Mouse (Mus musculus) lung, embryonic 14.5 days (tissue): Measurements from ENCODE around the gene Gm9733. TPM values are rescaled to one million over a fixed set of nuclear protein-coding genes. Genes with fewer than 3 reads are reported as not detected.

Experiments used
- ATAC-seq: fragments of 200-750 bp; cut with Nextera tagmentation; 2 replicates; pipeline ENCODE4 v1.8.0; 2017; ENCODE audit warnings: mild to moderate bottlenecking, moderate TSS enrichment, moderate library complexity; ENCODE audit not compliant: insufficient read depth
- DNase-seq: peaks from one replicate; pipeline ENCODE4 v3.0.0-alpha.2; 2015
- H3K27ac ChIP-seq: fragments of 300-500 bp; sonication (generic); 2 replicates; pipeline ENCODE4 v1.5.1; 2014; ENCODE audit warnings: low read depth, mild to moderate bottlenecking, moderate library complexity
- H3K27me3 ChIP-seq: fragments of 300-500 bp; sonication (generic); 2 replicates; pipeline ENCODE4 v1.6.1; 2014; ENCODE audit warnings: low read length, control low read depth; ENCODE audit not compliant: insufficient read depth
- H3K36me3 ChIP-seq: fragments of 300-500 bp; sonication (generic); 2 replicates; pipeline ENCODE4 v1.6.1; 2014; ENCODE audit warnings: control low read depth; ENCODE audit not compliant: insufficient read depth
- H3K4me1 ChIP-seq: fragments of 300-500 bp; sonication (generic); 2 replicates; pipeline ENCODE4 v1.6.1; 2014; ENCODE audit warnings: antibody characterized with exemption, control low read depth; ENCODE audit not compliant: insufficient read depth
- H3K4me2 ChIP-seq: fragments of 300-500 bp; sonication (generic); 2 replicates; pipeline ENCODE4 v1.6.1; 2014; ENCODE audit warnings: mild to moderate bottlenecking
- H3K4me3 ChIP-seq: fragments of 300-500 bp; sonication (generic); 2 replicates; pipeline ENCODE4 v1.5.1; 2014; ENCODE audit warnings: low read depth, low read length
- H3K9ac ChIP-seq: fragments of 300-500 bp; sonication (generic); 2 replicates; pipeline ENCODE4 v1.6.1; 2014
- H3K9me3 ChIP-seq: fragments of 300-500 bp; sonication (generic); 2 replicates; pipeline ENCODE4 v1.6.1; 2016; ENCODE audit warnings: low read depth, low read length, control low read depth
- CTCF ChIP-seq: IDR thresholded peaks from 2 replicates; pipeline ENCODE4 v1.5.1; 2016; ENCODE audit warnings: antibody characterized with exemption, low read depth
- WGBS: fragments of 180-500 bp; shearing (Covaris S2); extraction: QIAGEN DNeasy Blood & Tissue Kit; methylation state at CpG from one replicate; pipeline ENCODE4 v1.1.7; 2014; 5-methylcytosine and 5-hydroxymethylcytosine counted together
- polyA plus RNA-seq: library from polyadenylated mRNA; unstranded; fragments of >200 nt; fragmentation: Nextera tagmentation; extraction: Ambion mirVana; gene quantifications from 2 replicates; pipeline ENCODE4 v1.2.1, GENCODE M21; 2014

The Gm9733 gene
- polyA plus RNA-seq, 1 experiment from 2014 or later, result not detected

DNA sequence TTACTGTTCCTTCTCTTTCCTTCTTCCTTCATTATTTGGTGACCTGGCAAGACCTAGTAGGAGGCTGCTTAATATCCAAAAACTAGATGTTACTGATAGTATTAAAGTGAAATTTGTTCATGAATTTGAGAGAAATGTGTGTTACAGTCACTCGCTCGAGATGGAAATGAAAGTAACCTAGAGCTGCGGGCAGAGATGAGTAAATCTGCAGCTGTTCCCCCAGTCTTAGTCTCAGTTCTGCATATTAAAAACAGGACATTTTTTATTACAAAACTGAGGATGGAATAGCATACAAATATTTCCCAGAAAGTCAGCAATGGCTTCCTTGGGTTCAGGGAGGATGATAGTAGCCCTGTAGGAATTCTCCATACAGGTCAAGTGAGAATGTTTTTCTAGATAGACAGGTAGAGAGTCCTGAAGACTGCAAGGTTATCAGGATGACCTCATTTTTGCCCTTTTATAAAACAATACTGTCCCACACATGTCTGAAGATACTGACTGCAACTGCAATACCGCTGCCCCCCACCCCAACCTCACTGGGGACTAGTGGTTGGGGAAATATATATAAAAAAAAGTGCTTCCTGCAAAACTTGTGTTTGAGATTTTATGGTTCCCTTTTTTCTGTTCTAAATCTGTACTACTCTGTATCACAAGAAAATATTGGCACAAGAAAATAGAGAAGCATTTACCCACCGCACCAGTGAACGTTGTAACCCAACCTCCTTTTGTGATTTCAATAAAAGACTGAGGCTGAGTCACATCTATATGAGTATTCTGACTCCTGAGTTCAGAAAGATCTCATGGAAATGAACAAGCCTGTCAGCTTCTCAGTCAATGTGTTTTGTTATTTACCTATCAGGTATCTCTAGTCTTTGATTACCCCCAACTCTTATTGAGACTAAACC is 47.4 kb downstream of the Gm9733 start:
- no peak for DNase-seq
- no peak for TF ChIP-seq CTCF
- Histone ChIP-seq H3K4me2 (no peak overlapping the region), H3K27me3 (no peaks in the 10 kb centered on the region), H3K36me3 (no peaks in the 10 kb centered on the region), H3K9me3 (no peaks in the 10 kb centered on the region), H3K27ac (no peak overlapping the region), H3K9ac (no peak overlapping the region), H3K4me3 (no peak overlapping the region), H3K4me1 (no peaks in the 10 kb centered on the region)
- ATAC-seq, result no peak
- 86% methylated on average over 6 of the region's 6 CpGs for WGBS

DNA sequence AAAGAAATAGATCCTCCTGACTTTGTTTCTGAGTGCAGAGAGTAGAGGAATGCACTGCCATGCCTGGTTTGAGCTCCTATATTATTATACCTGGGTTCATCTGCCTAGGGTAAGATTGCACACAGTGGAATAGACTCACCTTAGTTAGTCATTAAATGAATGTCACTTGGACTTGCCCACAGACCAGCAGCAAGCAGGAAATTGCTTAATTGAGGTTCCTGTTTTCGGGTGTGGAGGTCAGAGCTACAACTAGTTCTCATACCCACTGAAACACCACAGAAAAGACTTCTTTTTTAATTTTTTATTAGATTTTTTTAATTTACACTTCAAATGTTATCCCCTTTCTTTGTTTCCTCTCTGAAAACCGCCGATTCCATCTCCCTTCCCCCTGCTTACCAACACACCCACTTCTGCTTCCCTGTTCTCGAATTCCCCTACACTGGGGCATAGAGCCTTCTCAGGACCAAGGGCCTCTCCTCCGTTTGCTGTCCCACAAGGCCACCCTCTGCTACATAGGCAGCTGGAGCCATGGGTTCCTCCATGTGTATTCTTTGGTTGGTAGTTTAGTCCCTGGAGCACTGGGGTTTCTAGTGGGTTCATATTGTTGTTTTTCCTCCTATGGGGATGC is 56.1 kb downstream of the Gm9733 start:
- Histone ChIP-seq H3K4me3 (no peak overlapping the region), H3K27ac (no peak overlapping the region), H3K4me2 (no peak overlapping the region), H3K4me1 (no peaks in the 10 kb centered on the region), H3K27me3 (no peaks in the 10 kb centered on the region), H3K9ac (no peak overlapping the region), H3K9me3 (no peaks in the 10 kb centered on the region), H3K36me3 (no peaks in the 10 kb centered on the region)
- ATAC-seq (no peak), DNase-seq (no peak)
- TF ChIP-seq CTCF, result no peak
- WGBS, result 69% methylated on average over 5 of the region's 5 CpGs

DNA sequence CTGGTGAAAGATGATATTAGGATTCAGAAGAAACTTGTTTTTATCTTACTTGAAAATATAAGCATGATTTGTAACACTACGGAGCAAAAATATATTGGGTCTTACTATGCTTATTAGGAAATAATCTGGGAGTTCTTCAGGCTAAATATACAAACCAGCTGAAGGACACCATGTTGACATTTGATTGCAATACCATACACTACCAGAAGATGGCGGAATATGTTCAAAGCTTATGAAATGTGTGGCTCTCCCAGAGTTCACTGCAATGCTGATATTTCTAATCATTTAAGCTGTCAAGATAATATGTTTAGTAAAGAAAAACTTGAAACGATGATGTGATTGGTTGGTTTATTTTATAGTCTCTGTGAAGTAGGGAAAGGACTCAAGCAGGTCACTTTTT is 67.7 kb downstream of the Gm9733 start:
- peak; percentile 82 for DNase-seq
- no peaks in the 10 kb centered on the region for H3K4me1 ChIP-seq
- no peak overlapping the region for H3K4me2 ChIP-seq
- H3K36me3 ChIP-seq, result no peaks in the 10 kb centered on the region
- peak; percentile 70 for TF ChIP-seq CTCF
- H3K4me3 ChIP-seq, result no peak overlapping the region
- H3K27ac ChIP-seq, result no peak overlapping the region
- H3K9ac ChIP-seq, result no peak overlapping the region
- no peaks in the 10 kb centered on the region for H3K27me3 ChIP-seq
- H3K9me3 ChIP-seq, result no peaks in the 10 kb centered on the region
- no peak for ATAC-seq
- WGBS, result 5% methylated on average over 3 of the region's 3 CpGs

DNA sequence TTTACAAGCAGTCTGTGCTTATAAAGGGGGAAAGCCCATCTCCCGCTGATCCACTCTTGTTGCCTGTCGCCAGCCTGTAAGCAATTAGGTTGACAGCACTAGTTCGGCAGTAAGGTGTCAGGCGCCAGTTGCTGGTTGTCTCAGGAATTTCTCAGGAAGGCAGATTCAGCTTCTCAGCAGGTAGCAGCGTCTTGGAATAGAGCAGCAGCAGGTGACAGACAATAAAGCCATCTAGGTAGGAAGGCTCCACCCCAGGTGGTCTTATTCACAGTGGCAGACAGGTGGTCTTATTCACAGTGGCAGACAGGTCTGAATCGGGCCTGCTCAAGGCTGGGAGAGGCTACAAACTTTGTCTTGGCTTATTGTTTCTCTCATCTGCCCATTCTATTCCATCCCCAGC is 76.4 kb downstream of the Gm9733 start:
- Histone ChIP-seq H3K9me3 (no peaks in the 10 kb centered on the region), H3K4me3 (no peak overlapping the region), H3K4me2 (no peak overlapping the region), H3K36me3 (no peaks in the 10 kb centered on the region), H3K27ac (no peak overlapping the region), H3K4me1 (no peaks in the 10 kb centered on the region), H3K9ac (no peak overlapping the region), H3K27me3 (no peaks in the 10 kb centered on the region)
- DNase-seq, result no peak
- no peak for ATAC-seq
- TF ChIP-seq CTCF, result no peak
- WGBS, result 72% methylated on average over 6 of the region's 6 CpGs

Other genes with a start within 250 kb of the Gm9733 start
- not detected in 2 replicates for gene Sirpb1a, start 94.2 kb upstream of the Gm9733 start, polyA plus RNA-seq
- gene Sirpb1b, start 242.8 kb upstream of the Gm9733 start, polyA plus RNA-seq, result 0.28 TPM in 2 replicates